In genomic region chr10:100296105-100296504, GRCm38 (mm10) we compare ENCODE assay signal across 46 mouse cellular contexts. TPM values are rescaled to one million over a fixed set of nuclear protein-coding genes. Genes with fewer than 3 reads are reported as not detected.
"Had no signal": no experiment of that assay in that cellular context is flagged by ENCODE, and none has a peak within 500 bp of the region (broad histone marks: within the 10 kb centered on the region; RNA-seq: fewer than 3 reads in every experiment).

No protein-coding gene starts in this region.

- DNase-seq: left cerebral cortex, postnatal 4 days; liver; liver, embryonic 13.5 days; liver, postnatal 0 days; lung, adult 18-20 months; lung, adult 2 months; lung, embryonic 14.5 days; lung, postnatal 10 days; lung, postnatal 14 days; lung, postnatal 36 days; lung, postnatal 4 days; midbrain, embryonic 14.5 days had no signal

- H3K36me3 ChIP-seq: limb, embryonic 10.5 days; limb, embryonic 12.5 days; limb, embryonic 13.5 days; limb, embryonic 15.5 days; liver, embryonic 12.5 days; liver, embryonic 13.5 days; liver, embryonic 15.5 days; lung, embryonic 15.5 days; midbrain, embryonic 10.5 days; midbrain, embryonic 12.5 days; midbrain, embryonic 13.5 days; midbrain, embryonic 15.5 days had no signal

- H3K27ac ChIP-seq: limb, embryonic 10.5 days; limb, embryonic 12.5 days; limb, embryonic 13.5 days; limb, embryonic 15.5 days; liver, embryonic 12.5 days; liver, embryonic 13.5 days; liver, embryonic 14.5 days; liver, embryonic 15.5 days; lung, embryonic 15.5 days; macrophage; midbrain, embryonic 10.5 days; midbrain, embryonic 12.5 days; midbrain, embryonic 13.5 days; midbrain, embryonic 15.5 days had no signal

- ATAC-seq: liver, embryonic 12.5 days; liver, postnatal 0 days; lung, postnatal 0 days; midbrain, embryonic 13.5 days; midbrain, embryonic 15.5 days; midbrain, embryonic 16.5 days had no signal

- H3K9me3 ChIP-seq: limb, embryonic 10.5 days; limb, embryonic 12.5 days; limb, embryonic 13.5 days; limb, embryonic 15.5 days; liver, embryonic 12.5 days; liver, embryonic 13.5 days; liver, embryonic 15.5 days; lung, embryonic 15.5 days; megakaryocyte, embryonic 14.5 days; midbrain, embryonic 10.5 days; midbrain, embryonic 12.5 days; midbrain, embryonic 13.5 days; midbrain, embryonic 15.5 days had no signal

- H3K4me3 ChIP-seq: limb, embryonic 10.5 days; limb, embryonic 12.5 days; limb, embryonic 13.5 days; limb, embryonic 15.5 days; liver, embryonic 12.5 days; liver, embryonic 13.5 days; liver, embryonic 15.5 days; lung, embryonic 15.5 days; megakaryocyte, embryonic 14.5 days; midbrain, embryonic 10.5 days; midbrain, embryonic 12.5 days; midbrain, embryonic 13.5 days; midbrain, embryonic 15.5 days; myocyte had no signal

- H3K9ac ChIP-seq: limb, embryonic 12.5 days; limb, embryonic 13.5 days; limb, embryonic 15.5 days; liver, embryonic 12.5 days; liver, embryonic 13.5 days; liver, embryonic 14.5 days; liver, embryonic 15.5 days; liver, postnatal 0 days; lung, embryonic 14.5 days; lung, embryonic 15.5 days; midbrain, embryonic 12.5 days; midbrain, embryonic 13.5 days; midbrain, embryonic 15.5 days had no signal

- H3K27me3 ChIP-seq: limb, embryonic 12.5 days; limb, embryonic 13.5 days; limb, embryonic 15.5 days; liver, embryonic 12.5 days; liver, embryonic 13.5 days; liver, embryonic 15.5 days; lung, embryonic 15.5 days; megakaryocyte, embryonic 14.5 days; midbrain, embryonic 12.5 days; midbrain, embryonic 13.5 days; midbrain, embryonic 15.5 days had no signal

- H3K4me1 ChIP-seq: limb, embryonic 10.5 days; limb, embryonic 12.5 days; limb, embryonic 13.5 days; limb, embryonic 15.5 days; liver, embryonic 12.5 days; liver, embryonic 13.5 days; liver, embryonic 15.5 days; lung, embryonic 15.5 days; megakaryocyte, embryonic 14.5 days; midbrain, embryonic 10.5 days; midbrain, embryonic 12.5 days; midbrain, embryonic 13.5 days; midbrain, embryonic 15.5 days had no signal

- H3K4me2 ChIP-seq: limb, embryonic 12.5 days; limb, embryonic 13.5 days; limb, embryonic 15.5 days; liver, embryonic 11.5 days; liver, embryonic 12.5 days; liver, embryonic 13.5 days; liver, embryonic 15.5 days; lung, embryonic 14.5 days; lung, embryonic 15.5 days; midbrain, embryonic 11.5 days; midbrain, embryonic 12.5 days; midbrain, embryonic 13.5 days; midbrain, embryonic 15.5 days had no signal

RNA-seq across cellular contexts. Expression of gene Gm4301, which starts 39.4 kb away (rescaled TPM):
- total RNA-seq: left cerebral cortex, postnatal 10 days; left cerebral cortex, postnatal 14 days; left cerebral cortex, postnatal 25 days; left cerebral cortex, postnatal 36 days; left cerebral cortex, postnatal 4 days; liver, adult 2 months; megakaryocyte progenitor cell, adult 5-6 weeks; megakaryocyte, adult 5-6 weeks; megakaryocyte-erythroid progenitor cell, adult 5-6 weeks; midbrain, postnatal 0 days; monocyte, adult 5-6 weeks had no signal
- polyA plus RNA-seq: limb, embryonic 10.5 days; limb, embryonic 11.5 days; limb, embryonic 12.5 days; limb, embryonic 13.5 days; limb, embryonic 14.5 days; limb, embryonic 15.5 days; liver, adult 2 months; liver, embryonic 11.5 days; liver, embryonic 12.5 days; liver, embryonic 13.5 days; liver, embryonic 14.5 days; liver, embryonic 15.5 days; liver, embryonic 16.5 days; liver, postnatal 0 days; lung, adult 2 months; lung, embryonic 14.5 days; lung, embryonic 15.5 days; lung, embryonic 16.5 days; lung, postnatal 0 days; macrophage; midbrain, embryonic 10.5 days; midbrain, embryonic 11.5 days; midbrain, embryonic 12.5 days; midbrain, embryonic 13.5 days; midbrain, embryonic 14.5 days; midbrain, embryonic 15.5 days; midbrain, embryonic 16.5 days; midbrain, postnatal 0 days; myocyte; neural tube, embryonic 11.5 days had no signal

RNA-seq across cellular contexts. Expression of gene Gm4302, which starts 44.5 kb away (rescaled TPM):
- total RNA-seq: left cerebral cortex, postnatal 10 days; left cerebral cortex, postnatal 14 days; left cerebral cortex, postnatal 25 days; left cerebral cortex, postnatal 36 days; left cerebral cortex, postnatal 4 days; liver, adult 2 months; megakaryocyte progenitor cell, adult 5-6 weeks; megakaryocyte, adult 5-6 weeks; megakaryocyte-erythroid progenitor cell, adult 5-6 weeks; monocyte, adult 5-6 weeks had no signal
- polyA plus RNA-seq: limb, embryonic 10.5 days; limb, embryonic 11.5 days; limb, embryonic 12.5 days; limb, embryonic 13.5 days; limb, embryonic 14.5 days; limb, embryonic 15.5 days; liver, adult 2 months; liver, embryonic 11.5 days; liver, embryonic 12.5 days; liver, embryonic 13.5 days; liver, embryonic 14.5 days; liver, embryonic 15.5 days; liver, embryonic 16.5 days; liver, postnatal 0 days; lung, adult 2 months; lung, embryonic 14.5 days; lung, embryonic 15.5 days; lung, embryonic 16.5 days; lung, postnatal 0 days; macrophage; midbrain, embryonic 10.5 days; midbrain, embryonic 11.5 days; midbrain, embryonic 12.5 days; midbrain, embryonic 13.5 days; midbrain, embryonic 14.5 days; midbrain, embryonic 15.5 days; midbrain, embryonic 16.5 days; midbrain, postnatal 0 days; myocyte; neural tube, embryonic 11.5 days had no signal

RNA-seq across cellular contexts. Expression of gene Gm4303, which starts 49.7 kb away (rescaled TPM):
- total RNA-seq: left cerebral cortex, postnatal 10 days; left cerebral cortex, postnatal 14 days; left cerebral cortex, postnatal 25 days; left cerebral cortex, postnatal 36 days; left cerebral cortex, postnatal 4 days; liver, adult 2 months; megakaryocyte progenitor cell, adult 5-6 weeks; megakaryocyte, adult 5-6 weeks; megakaryocyte-erythroid progenitor cell, adult 5-6 weeks; midbrain, postnatal 0 days; monocyte, adult 5-6 weeks had no signal
- polyA plus RNA-seq: limb, embryonic 10.5 days; limb, embryonic 11.5 days; limb, embryonic 12.5 days; limb, embryonic 13.5 days; limb, embryonic 14.5 days; limb, embryonic 15.5 days; liver, adult 2 months; liver, embryonic 11.5 days; liver, embryonic 12.5 days; liver, embryonic 13.5 days; liver, embryonic 14.5 days; liver, embryonic 15.5 days; liver, embryonic 16.5 days; liver, postnatal 0 days; lung, adult 2 months; lung, embryonic 14.5 days; lung, embryonic 15.5 days; lung, embryonic 16.5 days; lung, postnatal 0 days; macrophage; midbrain, embryonic 10.5 days; midbrain, embryonic 11.5 days; midbrain, embryonic 12.5 days; midbrain, embryonic 13.5 days; midbrain, embryonic 14.5 days; midbrain, embryonic 15.5 days; midbrain, embryonic 16.5 days; midbrain, postnatal 0 days; myocyte; neural tube, embryonic 11.5 days had no signal

RNA-seq across cellular contexts. Expression of gene Gm4305, which starts 54.8 kb away (rescaled TPM):
- total RNA-seq: left cerebral cortex, postnatal 10 days; left cerebral cortex, postnatal 14 days; left cerebral cortex, postnatal 25 days; left cerebral cortex, postnatal 36 days; left cerebral cortex, postnatal 4 days; liver, adult 2 months; megakaryocyte progenitor cell, adult 5-6 weeks; megakaryocyte, adult 5-6 weeks; megakaryocyte-erythroid progenitor cell, adult 5-6 weeks; midbrain, postnatal 0 days; monocyte, adult 5-6 weeks had no signal
- polyA plus RNA-seq: limb, embryonic 10.5 days; limb, embryonic 11.5 days; limb, embryonic 12.5 days; limb, embryonic 13.5 days; limb, embryonic 14.5 days; limb, embryonic 15.5 days; liver, adult 2 months; liver, embryonic 11.5 days; liver, embryonic 12.5 days; liver, embryonic 13.5 days; liver, embryonic 14.5 days; liver, embryonic 15.5 days; liver, embryonic 16.5 days; liver, postnatal 0 days; lung, adult 2 months; lung, embryonic 14.5 days; lung, embryonic 15.5 days; lung, embryonic 16.5 days; lung, postnatal 0 days; macrophage; midbrain, embryonic 10.5 days; midbrain, embryonic 11.5 days; midbrain, embryonic 12.5 days; midbrain, embryonic 13.5 days; midbrain, embryonic 14.5 days; midbrain, embryonic 15.5 days; midbrain, embryonic 16.5 days; midbrain, postnatal 0 days; myocyte; neural tube, embryonic 11.5 days had no signal
